Mouse (Mus musculus) forebrain, embryonic 15.5 days (tissue): ENCODE data around the gene Ptpra. TPM values are rescaled to one million over a fixed set of nuclear protein-coding genes. Genes with fewer than 3 reads are reported as not detected.
A peak's percentile ranks its signal among the peaks of the same experiment; 100 is the strongest.

Experiments used
- ATAC-seq: fragments of 200-750 bp; cut with Nextera tagmentation; replicated peaks from 2 replicates; pipeline ENCODE4 v1.8.0; 2017; ENCODE audit warnings: mild to moderate bottlenecking, moderate TSS enrichment, moderate library complexity
- H3K27ac ChIP-seq: fragments of 300-500 bp; sonication (generic); replicated peaks from 2 replicates; pipeline ENCODE4 v1.5.1; 2015; ENCODE audit warnings: mild to moderate bottlenecking, inconsistent platforms
- H3K27me3 ChIP-seq: fragments of 300-500 bp; sonication (generic); 2 replicates; pipeline ENCODE4 v1.6.1; 2015; ENCODE audit warnings: inconsistent platforms
- H3K36me3 ChIP-seq: fragments of 300-500 bp; sonication (generic); 2 replicates; pipeline ENCODE4 v1.6.1; 2015; ENCODE audit warnings: mild to moderate bottlenecking, inconsistent platforms
- H3K4me1 ChIP-seq: fragments of 300-500 bp; sonication (generic); 2 replicates; pipeline ENCODE4 v1.6.1; 2015; ENCODE audit warnings: inconsistent platforms
- H3K4me2 ChIP-seq: fragments of 300-500 bp; sonication (generic); replicated peaks from 2 replicates; pipeline ENCODE4 v1.6.1; 2015; ENCODE audit warnings: mild to moderate bottlenecking, inconsistent platforms
- H3K4me3 ChIP-seq: fragments of 300-500 bp; sonication (generic); 2 replicates; pipeline ENCODE4 v1.5.1; 2015; ENCODE audit warnings: mild to moderate bottlenecking, inconsistent platforms
- H3K9ac ChIP-seq: fragments of 300-500 bp; sonication (generic); replicated peaks from 2 replicates; pipeline ENCODE4 v1.6.1; 2015; ENCODE audit warnings: mild to moderate bottlenecking, inconsistent platforms
- H3K9me3 ChIP-seq: fragments of 300-500 bp; sonication (generic); 2 replicates; pipeline ENCODE4 v1.6.1; 2016; ENCODE audit warnings: inconsistent platforms
- WGBS: fragments of 180-500 bp; shearing (Covaris S2); methylation state at CpG from one replicate; pipeline ENCODE4 v1.1.7; 2015; ENCODE audit warnings: mixed read lengths; 5-methylcytosine and 5-hydroxymethylcytosine counted together
- polyA plus RNA-seq: library from polyadenylated mRNA; unstranded; fragments of >200 nt; fragmentation: Nextera tagmentation; extraction: Ambion mirVana; gene quantifications from 2 replicates; pipeline ENCODE4 v1.2.1, GENCODE M21; 2015

The Ptpra gene
- polyA plus RNA-seq, 1 experiment from 2014 or later: 160 TPM

- no peaks in the 10 kb centered on the region for H3K27me3 ChIP-seq
- no peaks in the 10 kb centered on the region for H3K36me3 ChIP-seq
- H3K27ac ChIP-seq: peak within 1 kb of the TSS; percentile 95
- peak within 1 kb of the TSS; percentile 89 for H3K9ac ChIP-seq
- no peaks in the 10 kb centered on the region for H3K9me3 ChIP-seq
- WGBS: under 1% methylated on average over 58 of the region's 58 CpGs
- H3K4me1 ChIP-seq: peaks cover 36% of the 10 kb centered on the region
- H3K4me2 ChIP-seq: peak within 1 kb of the TSS; percentile 92
- peak; percentile 96 for ATAC-seq
- peak within 1 kb of the TSS; percentile 96 for H3K4me3 ChIP-seq
Measured at GRCm38 (mm10) chr2:130424126-130424853, 25.8 kb upstream of the Ptpra start, which contains the start of the genes Vps16 and Pced1a. Gene Vps16, plus strand, starts transcription at chr2:130424339. Gene Pced1a, minus strand, starts transcription at chr2:130424701.

DNA sequence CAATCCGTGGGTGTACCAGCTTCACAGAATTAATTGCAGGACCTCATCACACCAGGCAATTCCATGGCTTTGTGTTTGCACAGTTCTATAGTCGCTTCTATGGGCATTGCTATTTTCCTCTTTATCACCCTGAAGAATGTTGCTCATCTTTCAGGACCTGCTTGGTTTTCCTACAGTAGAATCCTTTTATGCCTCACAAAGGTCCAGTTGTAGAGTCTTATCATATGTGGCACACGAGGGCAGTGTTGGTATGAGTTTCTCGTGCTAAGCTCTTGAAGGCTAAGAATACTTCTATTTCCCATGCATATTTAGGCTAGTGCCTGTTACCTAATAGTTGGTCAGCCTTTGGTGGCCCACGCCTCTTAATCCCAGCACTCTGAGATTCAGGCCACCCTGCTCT, 25.0 kb upstream of the Ptpra start:
- peak overlapping the region; percentile 95 for H3K27ac ChIP-seq
- peak overlapping the region; percentile 89 for H3K9ac ChIP-seq
- peak overlapping the region; percentile 96 for H3K4me3 ChIP-seq
- no peaks in the 10 kb centered on the region for H3K9me3 ChIP-seq
- H3K27me3 ChIP-seq: no peaks in the 10 kb centered on the region
- no peaks in the 10 kb centered on the region for H3K36me3 ChIP-seq
- no peak for ATAC-seq
- 41% methylated on average over 5 of the region's 5 CpGs for WGBS
- H3K4me2 ChIP-seq: peak overlapping the region; percentile 92
- H3K4me1 ChIP-seq: peaks cover 41% of the 10 kb centered on the region

DNA sequence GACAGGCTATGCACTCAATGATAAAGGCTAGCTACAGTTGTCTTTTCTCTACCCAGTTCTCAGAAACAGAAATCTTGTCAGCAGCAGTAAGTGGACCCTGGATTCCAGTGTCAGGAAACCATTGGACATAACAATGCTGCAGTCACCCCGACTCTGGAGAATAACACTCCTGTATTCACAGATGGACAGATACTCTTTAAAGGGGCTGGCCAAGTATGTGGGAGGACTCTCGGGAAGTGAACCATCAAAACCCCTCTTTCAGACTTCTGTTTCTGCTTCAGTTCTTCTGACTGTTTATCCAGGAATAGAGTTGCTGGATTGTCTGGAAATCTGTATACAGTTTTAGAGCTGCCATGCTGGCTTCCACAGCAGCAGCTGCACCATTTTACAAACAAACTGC, 20.2 kb upstream of the Ptpra start:
- Histone ChIP-seq H3K4me2 (no peak overlapping the region), H3K36me3 (0 out of 2 replicates have a peak, but pooled peaks cover 6% of the 10 kb centered on the region), H3K27ac (no peak overlapping the region), H3K9me3 (no peaks in the 10 kb centered on the region), H3K4me1 (peaks cover 25% of the 10 kb centered on the region), H3K4me3 (no peak overlapping the region), H3K9ac (no peak overlapping the region), H3K27me3 (no peaks in the 10 kb centered on the region)
- ATAC-seq: no peak
- 47% methylated on average over 2 of the region's 2 CpGs for WGBS

GRCm38 (mm10) chr2:130430484-130430883, 19.6 kb upstream of the Ptpra start:
- 88% methylated on average over 3 of the region's 3 CpGs for WGBS

DNA sequence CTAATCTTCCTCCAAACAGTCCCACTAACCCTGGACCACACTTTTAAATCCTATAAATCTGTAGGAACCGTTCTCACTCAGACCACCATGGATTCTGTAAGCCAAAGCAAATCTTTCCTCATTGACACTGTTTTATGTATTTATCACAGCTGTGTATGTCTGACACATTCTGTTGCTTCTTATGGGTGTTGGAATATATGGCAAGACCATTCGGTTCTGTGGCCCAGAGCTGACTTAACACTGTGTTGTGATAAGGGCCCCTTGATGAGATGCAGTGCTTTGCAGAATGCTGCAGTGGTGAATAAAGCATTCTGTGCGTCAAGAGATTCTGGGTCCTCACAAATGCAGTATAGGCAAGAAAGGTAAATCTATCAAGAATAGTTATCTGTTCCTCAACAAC, 17.9 kb upstream of the Ptpra start:
- Histone ChIP-seq H3K36me3 (0 out of 2 replicates have a peak, but pooled peaks cover 6% of the 10 kb centered on the region), H3K9ac (no peak overlapping the region), H3K4me2 (no peak overlapping the region), H3K9me3 (no peaks in the 10 kb centered on the region), H3K27me3 (no peaks in the 10 kb centered on the region), H3K4me1 (peaks cover 14% of the 10 kb centered on the region; the same call in 1 of the 2 replicates), H3K4me3 (no peak overlapping the region), H3K27ac (no peak overlapping the region)
- 76% methylated on average over 3 of the region's 3 CpGs for WGBS
- ATAC-seq: peak; percentile 63; the same call in 1 of the 2 replicates

More at GRCm38 (mm10) chr2:130430484-130430883, 19.6 kb upstream of the Ptpra start:
- Histone ChIP-seq H3K4me3 (no peak overlapping the region), H3K4me2 (no peak overlapping the region), H3K4me1 (peaks cover 19% of the 10 kb centered on the region), H3K36me3 (0 out of 2 replicates have a peak, but pooled peaks cover 6% of the 10 kb centered on the region), H3K27ac (no peak overlapping the region), H3K9ac (no peak overlapping the region), H3K27me3 (no peaks in the 10 kb centered on the region), H3K9me3 (no peaks in the 10 kb centered on the region)
- no peak for ATAC-seq

GRCm38 (mm10) chr2:130433152-130433551, 16.9 kb upstream of the Ptpra start:
- H3K27ac ChIP-seq: no peak overlapping the region
- no peak overlapping the region for H3K4me3 ChIP-seq
- H3K36me3 ChIP-seq: peaks cover 10% of the 10 kb centered on the region
- 24% methylated on average over 4 of the region's 4 CpGs for WGBS
- H3K9me3 ChIP-seq: no peaks in the 10 kb centered on the region
- H3K9ac ChIP-seq: no peak overlapping the region
- H3K27me3 ChIP-seq: no peaks in the 10 kb centered on the region
- no peak overlapping the region for H3K4me2 ChIP-seq
- ATAC-seq: peak; percentile 41; the same call in 1 of the 2 replicates
- peaks cover 14% of the 10 kb centered on the region; the same call in 1 of the 2 replicates for H3K4me1 ChIP-seq

- no peak for ATAC-seq
- Histone ChIP-seq H3K4me2 (no peak overlapping the region), H3K9me3 (no peaks in the 10 kb centered on the region), H3K36me3 (peaks cover 44% of the 10 kb centered on the region), H3K27me3 (no peaks in the 10 kb centered on the region), H3K4me3 (no peak overlapping the region), H3K4me1 (peaks cover 6% of the 10 kb centered on the region; the same call in 1 of the 2 replicates), H3K9ac (no peak overlapping the region), H3K27ac (no peak overlapping the region)
- WGBS: 91% methylated on average over 1 of the region's 1 CpGs
Measured at GRCm38 (mm10) chr2:130436769-130437168, 13.3 kb upstream of the Ptpra start.

DNA sequence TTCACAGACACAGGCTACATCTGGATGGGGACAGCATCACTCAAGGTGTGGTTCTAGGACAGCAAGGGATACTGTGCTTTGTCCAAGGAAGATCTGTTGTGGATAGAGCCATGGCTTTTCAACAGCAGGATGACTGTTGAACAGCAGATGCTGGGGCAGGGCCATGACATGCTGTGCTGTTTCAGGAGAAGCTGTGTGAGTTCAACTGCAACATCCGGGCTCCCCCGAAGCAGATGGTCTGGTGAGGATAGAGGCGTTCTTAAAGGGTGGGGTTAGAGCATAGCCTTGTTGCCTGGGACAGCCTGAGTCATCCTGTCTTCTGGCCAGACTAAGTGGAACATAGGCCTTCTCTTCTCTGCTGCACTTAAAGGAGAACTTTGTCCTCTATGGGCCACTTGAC, 11.2 kb upstream of the Ptpra start:
- H3K4me2 ChIP-seq: no peak overlapping the region
- no peak overlapping the region for H3K27ac ChIP-seq
- H3K4me1 ChIP-seq: no peaks in the 10 kb centered on the region
- no peak overlapping the region for H3K4me3 ChIP-seq
- H3K9me3 ChIP-seq: no peaks in the 10 kb centered on the region
- 98% methylated on average over 3 of the region's 3 CpGs for WGBS
- no peak for ATAC-seq
- no peak overlapping the region for H3K9ac ChIP-seq
- no peaks in the 10 kb centered on the region for H3K27me3 ChIP-seq
- peaks cover 61% of the 10 kb centered on the region for H3K36me3 ChIP-seq

DNA sequence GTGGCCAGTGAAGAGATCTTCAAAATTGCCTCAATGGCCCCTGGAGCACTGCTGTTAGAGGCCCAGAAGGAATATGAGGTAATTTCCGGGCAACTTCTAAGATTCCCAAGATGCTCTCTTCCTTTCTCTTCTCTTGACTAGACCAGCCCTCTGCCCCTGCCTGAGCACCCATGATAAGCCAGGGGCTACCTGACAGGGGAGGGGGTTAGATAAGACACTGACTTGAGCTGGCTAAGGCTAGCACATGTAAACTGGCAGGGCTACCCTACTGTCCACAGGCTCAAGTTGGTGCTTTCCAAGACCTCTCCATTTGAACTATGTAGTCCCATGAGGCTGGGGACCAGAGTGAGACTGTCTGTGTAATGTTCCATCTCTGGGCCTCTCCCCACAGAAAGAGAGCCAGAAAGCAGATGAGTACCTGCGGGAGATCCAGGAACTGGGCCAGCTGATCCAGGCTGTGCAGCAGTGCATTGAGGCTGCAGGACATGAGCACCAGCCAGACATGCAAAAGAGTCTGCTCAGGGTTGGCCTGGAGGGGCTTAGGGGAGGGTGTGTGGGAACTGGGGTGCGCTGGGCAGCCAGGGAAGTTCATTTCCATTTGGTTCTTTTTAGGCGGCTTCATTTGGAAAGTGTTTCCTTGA, 10.1 kb upstream of the Ptpra start:
- Histone ChIP-seq H3K4me3 (no peak overlapping the region), H3K4me1 (no peaks in the 10 kb centered on the region), H3K4me2 (no peak overlapping the region), H3K9me3 (no peaks in the 10 kb centered on the region), H3K9ac (no peak overlapping the region), H3K27me3 (no peaks in the 10 kb centered on the region), H3K27ac (no peak overlapping the region), H3K36me3 (peaks cover 69% of the 10 kb centered on the region)
- ATAC-seq: no peak
- WGBS: 97% methylated on average over 4 of the region's 4 CpGs

DNA sequence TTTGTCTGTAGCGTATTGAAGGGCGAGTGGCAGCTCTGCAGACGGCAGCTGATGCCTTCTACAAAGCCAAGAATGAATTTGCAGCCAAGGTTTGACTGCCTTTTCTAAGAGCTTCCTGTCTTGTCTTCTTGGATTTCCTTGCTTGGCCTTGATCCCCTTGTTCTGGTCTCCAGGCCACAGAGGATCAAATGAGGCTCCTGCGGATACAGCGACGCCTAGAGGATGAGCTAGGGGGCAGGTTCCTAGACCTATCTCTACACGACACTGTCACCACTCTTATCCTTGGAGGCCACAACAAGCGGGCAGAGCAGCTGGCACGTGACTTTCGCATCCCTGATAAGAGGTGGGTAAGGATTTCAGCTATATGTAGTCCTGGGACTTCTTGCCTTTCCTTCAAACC, 7.9 kb upstream of the Ptpra start:
- ATAC-seq: no peak
- H3K9ac ChIP-seq: no peak overlapping the region
- H3K27me3 ChIP-seq: no peaks in the 10 kb centered on the region
- H3K4me3 ChIP-seq: no peak overlapping the region
- no peak overlapping the region for H3K27ac ChIP-seq
- H3K36me3 ChIP-seq: peaks cover 75% of the 10 kb centered on the region
- no peaks in the 10 kb centered on the region for H3K4me1 ChIP-seq
- WGBS: 89% methylated on average over 10 of the region's 10 CpGs
- H3K4me2 ChIP-seq: no peak overlapping the region
- no peaks in the 10 kb centered on the region for H3K9me3 ChIP-seq

DNA sequence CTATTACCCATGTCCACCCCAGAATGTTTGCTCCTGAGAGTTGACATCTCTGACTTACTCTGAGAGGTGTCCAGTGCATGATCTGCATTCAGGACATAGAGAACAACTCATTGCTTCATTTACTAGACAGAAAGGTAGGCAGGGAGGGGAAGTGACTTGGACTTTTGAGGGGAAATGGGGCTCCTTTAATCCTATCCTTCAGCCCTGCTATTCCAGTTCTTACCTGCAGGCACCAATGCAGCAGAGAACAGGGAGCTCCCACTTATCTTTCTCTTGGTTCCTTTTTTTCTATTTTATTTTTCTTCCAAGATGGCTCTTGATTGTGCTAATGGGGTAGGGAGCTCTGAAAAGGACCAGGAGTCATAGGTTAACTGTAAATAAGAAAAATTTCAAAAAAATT, 1.6 kb upstream of the Ptpra start:
- Histone ChIP-seq H3K4me3 (no peak overlapping the region), H3K4me1 (peaks cover 31% of the 10 kb centered on the region), H3K9ac (no peak overlapping the region), H3K36me3 (peaks cover 17% of the 10 kb centered on the region), H3K27ac (no peak overlapping the region), H3K9me3 (no peaks in the 10 kb centered on the region), H3K4me2 (no peak overlapping the region), H3K27me3 (no peaks in the 10 kb centered on the region)
- no peak for ATAC-seq

- peaks cover 10% of the 10 kb centered on the region; the same call in 1 of the 2 replicates for H3K36me3 ChIP-seq
- peak overlapping the region; percentile 89 for H3K4me3 ChIP-seq
- H3K9me3 ChIP-seq: no peaks in the 10 kb centered on the region
- no peaks in the 10 kb centered on the region for H3K27me3 ChIP-seq
- H3K4me1 ChIP-seq: peaks cover 35% of the 10 kb centered on the region
- peak overlapping the region; percentile 74 for H3K9ac ChIP-seq
- no peak overlapping the region for H3K27ac ChIP-seq
- 9% methylated on average over 17 of the region's 17 CpGs for WGBS
- peak; percentile 12 for ATAC-seq
- peak overlapping the region; percentile 75 for H3K4me2 ChIP-seq
Measured at GRCm38 (mm10) chr2:130449021-130449793, 871 bp upstream of the Ptpra start.
